Mouse (Mus musculus) liver, adult 2 months (tissue): ENCODE data around the gene 9630041A04Rik.

Experiments used
- CTCF ChIP-seq: fragments of 200-500 bp; IDR thresholded peaks from 2 replicates; pipeline ENCODE4 v1.5.1; 2011; ENCODE audit warnings: low read depth, low read length, control low read depth
- POLR2A ChIP-seq: fragments of 200-500 bp; IDR thresholded peaks from 2 replicates; pipeline ENCODE4 v1.6.1; 2011; ENCODE audit warnings: low read length, control low read depth; ENCODE audit not compliant: insufficient read depth; ENCODE audit errors: extremely low read depth

- TF ChIP-seq CTCF (no peak), POLR2A (no peak)
These were observed 119.5 kb downstream of the 9630041A04Rik start for GRCm38 (mm10) chr9:101981161-101981560.
